Mouse (Mus musculus): Measurements from ENCODE around the gene Mov10. TPM values are rescaled to one million over a fixed set of nuclear protein-coding genes. Genes with fewer than 3 reads are reported as not detected.
"Not testable (repeated sequence)": the region's sequence is repeated elsewhere in the genome, so short reads cannot be mapped to it uniquely, and the experiment has no call there.

Mov10 gene
- polyA plus RNA-seq, 1 experiment from 2014 or later, result 38.4 TPM

- TF ChIP-seq CTCF (IDR thresholded peaks at IDR 0.05; ENCODE audit: low read depth), result no peak
- no peak for ATAC-seq (replicated peaks; ENCODE audit: low FRiP score, low read depth)
- WGBS, result 71% methylated on average over 4 of the region's 4 CpGs
Measured at GRCm38 (mm10) chr3:104767716-104768115, 50.6 kb downstream of the Mov10 start.

GRCm38 (mm10) chr3:104767141-104767540 lies 51.2 kb downstream of the Mov10 start:
- no peaks in the 10 kb centered on the region for H3K36me3 ChIP-seq (ENCODE audit: insufficient read depth, low read length)
- H3K27ac ChIP-seq, result no peak overlapping the region
- no peaks in the 10 kb centered on the region for H3K27me3 ChIP-seq (ENCODE audit: insufficient read depth, low read length)
- no peak overlapping the region for H3K9ac ChIP-seq (ENCODE audit: low read depth, low read length)
- no peak for TF ChIP-seq CTCF (IDR thresholded peaks at IDR 0.05; ENCODE audit: low read depth)
- H3K4me3 ChIP-seq (replicated peaks; ENCODE audit: low read depth, low read length), result no peak overlapping the region
- ATAC-seq (replicated peaks; ENCODE audit: low FRiP score, low read depth) (no peak), DNase-seq (ENCODE audit: low spot score) (no peak)
- 44% methylated on average over 2 of the region's 2 CpGs for WGBS
- no peak overlapping the region for H3K4me2 ChIP-seq (ENCODE audit: low read length)
- no peaks in the 10 kb centered on the region for H3K9me3 ChIP-seq (replicated peaks; ENCODE audit: low read length)
- no peaks in the 10 kb centered on the region for H3K4me1 ChIP-seq (replicated peaks; ENCODE audit: insufficient read depth, low read length)

More at GRCm38 (mm10) chr3:104767716-104768115, 50.6 kb downstream of the Mov10 start:
- Histone ChIP-seq H3K36me3 (ENCODE audit: insufficient read depth, low read length) (no peaks in the 10 kb centered on the region), H3K9ac (ENCODE audit: low read depth, low read length) (no peak overlapping the region), H3K4me2 (ENCODE audit: low read length) (no peak overlapping the region), H3K27me3 (ENCODE audit: insufficient read depth, low read length) (no peaks in the 10 kb centered on the region), H3K4me3 (replicated peaks; ENCODE audit: low read depth, low read length) (no peak overlapping the region), H3K27ac (no peak overlapping the region), H3K4me1 (replicated peaks; ENCODE audit: insufficient read depth, low read length) (no peaks in the 10 kb centered on the region), H3K9me3 (replicated peaks; ENCODE audit: low read length) (no peaks in the 10 kb centered on the region)
- DNase-seq (ENCODE audit: low spot score), result no peak

GRCm38 (mm10) chr3:104765021-104765420 lies 53.3 kb downstream of the Mov10 start:
- DNase-seq (ENCODE audit: low spot score) (no peak), ATAC-seq (replicated peaks; ENCODE audit: low FRiP score, low read depth) (no peak)
- TF ChIP-seq CTCF (IDR thresholded peaks at IDR 0.05; ENCODE audit: low read depth), result peak; percentile 66
- H3K4me1 ChIP-seq (replicated peaks; ENCODE audit: insufficient read depth, low read length), result no peaks in the 10 kb centered on the region
- 23% methylated on average over 4 of the region's 4 CpGs for WGBS
- H3K4me2 ChIP-seq (ENCODE audit: low read length), result no peak overlapping the region
- H3K9me3 ChIP-seq (replicated peaks; ENCODE audit: low read length), result no peaks in the 10 kb centered on the region
- no peak overlapping the region for H3K4me3 ChIP-seq (replicated peaks; ENCODE audit: low read depth, low read length)
- no peak overlapping the region for H3K9ac ChIP-seq (ENCODE audit: low read depth, low read length)
- no peaks in the 10 kb centered on the region for H3K27me3 ChIP-seq (ENCODE audit: insufficient read depth, low read length)
- H3K27ac ChIP-seq, result no peak overlapping the region
- H3K36me3 ChIP-seq (ENCODE audit: insufficient read depth, low read length), result no peaks in the 10 kb centered on the region

- not testable (repeated sequence) for DNase-seq (ENCODE audit: low spot score); ATAC-seq (replicated peaks; ENCODE audit: low FRiP score, low read depth); H3K4me2 ChIP-seq (ENCODE audit: low read length); H3K36me3 ChIP-seq (ENCODE audit: insufficient read depth, low read length); H3K4me1 ChIP-seq (replicated peaks; ENCODE audit: insufficient read depth, low read length); H3K27me3 ChIP-seq (ENCODE audit: insufficient read depth, low read length); H3K9ac ChIP-seq (ENCODE audit: low read depth, low read length); H3K27ac ChIP-seq; H3K4me3 ChIP-seq (replicated peaks; ENCODE audit: low read depth, low read length); H3K9me3 ChIP-seq (replicated peaks; ENCODE audit: low read length)
- 34% methylated on average over 19 of the region's 20 CpGs for WGBS
Measured at GRCm38 (mm10) chr3:104762103-104762863, 56.1 kb downstream of the Mov10 start.

GRCm38 (mm10) chr3:104758869-104759268 lies 59.5 kb downstream of the Mov10 start:
- H3K4me3 ChIP-seq (replicated peaks; ENCODE audit: low read depth, low read length), result peak overlapping the region; percentile 27
- no peaks in the 10 kb centered on the region for H3K27me3 ChIP-seq (ENCODE audit: insufficient read depth, low read length)
- H3K4me2 ChIP-seq (ENCODE audit: low read length), result peak overlapping the region; percentile 65
- H3K9ac ChIP-seq (ENCODE audit: low read depth, low read length), result peak overlapping the region; percentile 53; the same call in 1 of the 2 replicates
- 15% methylated on average over 5 of the region's 5 CpGs for WGBS
- H3K9me3 ChIP-seq (replicated peaks; ENCODE audit: low read length), result no peaks in the 10 kb centered on the region
- H3K36me3 ChIP-seq (ENCODE audit: insufficient read depth, low read length), result no peaks in the 10 kb centered on the region
- DNase-seq (ENCODE audit: low spot score), result no peak
- no peak for TF ChIP-seq CTCF (IDR thresholded peaks at IDR 0.05; ENCODE audit: low read depth)
- ATAC-seq (replicated peaks; ENCODE audit: low FRiP score, low read depth), result no peak
- no peaks in the 10 kb centered on the region; the same call in 1 of the 2 replicates for H3K4me1 ChIP-seq (replicated peaks; ENCODE audit: insufficient read depth, low read length)
- no peak overlapping the region for H3K27ac ChIP-seq

GRCm38 (mm10) chr3:104758406-104758805 lies 60.0 kb downstream of the Mov10 start:
- Histone ChIP-seq H3K4me3 (replicated peaks; ENCODE audit: low read depth, low read length) (peak overlapping the region; percentile 27), H3K4me2 (ENCODE audit: low read length) (peak overlapping the region; percentile 65), H3K9ac (ENCODE audit: low read depth, low read length) (peak overlapping the region; percentile 53; the same call in 1 of the 2 replicates), H3K27me3 (ENCODE audit: insufficient read depth, low read length) (no peaks in the 10 kb centered on the region), H3K36me3 (ENCODE audit: insufficient read depth, low read length) (no peaks in the 10 kb centered on the region), H3K27ac (no peak overlapping the region), H3K9me3 (replicated peaks; ENCODE audit: low read length) (no peaks in the 10 kb centered on the region), H3K4me1 (replicated peaks; ENCODE audit: insufficient read depth, low read length) (no peaks in the 10 kb centered on the region; the same call in 1 of the 2 replicates)
- 2% methylated on average over 27 of the region's 27 CpGs for WGBS
- ATAC-seq (replicated peaks; ENCODE audit: low FRiP score, low read depth) (peak; percentile 74), DNase-seq (ENCODE audit: low spot score) (peak; percentile 87)
- TF ChIP-seq CTCF (IDR thresholded peaks at IDR 0.05; ENCODE audit: low read depth), result peak; percentile 82

Data from kidney, postnatal 0 days (tissue).